Mouse (Mus musculus): ENCODE measurements around the gene Igsf3. TPM values are rescaled to one million over a fixed set of nuclear protein-coding genes. Genes with fewer than 3 reads are reported as not detected.
"Not testable (repeated sequence)": the region's sequence is repeated elsewhere in the genome, so short reads cannot be mapped to it uniquely, and the experiment has no call there.

The Igsf3 gene
- total RNA-seq, 2 experiments from 2014 or later = 15.4 to 20.3 TPM

GRCm38 (mm10) chr3:101401501-101401900, 24.6 kb downstream of the Igsf3 start:
- DNase-seq (ENCODE audit: low spot score in 2 of 2) = no peak

GRCm38 (mm10) chr3:101404620-101405415, 27.9 kb downstream of the Igsf3 start:
- no peak for DNase-seq (ENCODE audit: low spot score in 2 of 2)

GRCm38 (mm10) chr3:101405495-101405894, 28.6 kb downstream of the Igsf3 start:
- no peak for DNase-seq (ENCODE audit: low spot score in 2 of 2)

GRCm38 (mm10) chr3:101406097-101406496, 29.2 kb downstream of the Igsf3 start:
- DNase-seq (ENCODE audit: low spot score in 2 of 2) = no peak

- no peak for DNase-seq (ENCODE audit: low spot score in 2 of 2)
Measured at GRCm38 (mm10) chr3:101407568-101407967, 30.7 kb downstream of the Igsf3 start.

- no peak for DNase-seq (ENCODE audit: low spot score in 2 of 2)
Measured at GRCm38 (mm10) chr3:101408953-101409750, 32.3 kb downstream of the Igsf3 start.

- no peak for DNase-seq (ENCODE audit: low spot score in 2 of 2)
Measured at GRCm38 (mm10) chr3:101410202-101410601, 33.3 kb downstream of the Igsf3 start.

- DNase-seq (ENCODE audit: low spot score in 2 of 2) = no peak
Measured at GRCm38 (mm10) chr3:101410745-101411144, 33.9 kb downstream of the Igsf3 start.

- no peak for DNase-seq (ENCODE audit: low spot score in 2 of 2)
Measured at GRCm38 (mm10) chr3:101411626-101412025, 34.7 kb downstream of the Igsf3 start.

- DNase-seq (ENCODE audit: low spot score in 2 of 2) = no peak
Measured at GRCm38 (mm10) chr3:101412115-101412514, 35.2 kb downstream of the Igsf3 start.

- not testable (repeated sequence) for DNase-seq (ENCODE audit: low spot score in 2 of 2)
Measured at GRCm38 (mm10) chr3:101413013-101413412, 36.1 kb downstream of the Igsf3 start.

- DNase-seq (ENCODE audit: low spot score in 2 of 2) = no peak
Measured at GRCm38 (mm10) chr3:101418740-101419652, 42.1 kb downstream of the Igsf3 start.

- DNase-seq (ENCODE audit: low spot score in 2 of 2) = no peak
Measured at GRCm38 (mm10) chr3:101419653-101419994, 42.7 kb downstream of the Igsf3 start.

- DNase-seq (ENCODE audit: low spot score in 2 of 2) = no peak
Measured at GRCm38 (mm10) chr3:101423188-101423587, 46.3 kb downstream of the Igsf3 start.

GRCm38 (mm10) chr3:101424295-101424885, 47.5 kb downstream of the Igsf3 start:
- no peak for DNase-seq (ENCODE audit: low spot score in 2 of 2)

- no peak for DNase-seq (ENCODE audit: low spot score in 2 of 2)
Measured at GRCm38 (mm10) chr3:101429982-101430754, 53.3 kb downstream of the Igsf3 start.

- DNase-seq (ENCODE audit: low spot score in 2 of 2) = no peak
Measured at GRCm38 (mm10) chr3:101430755-101431115, 53.9 kb downstream of the Igsf3 start.

GRCm38 (mm10) chr3:101435672-101436071, 58.8 kb downstream of the Igsf3 start:
- DNase-seq (ENCODE audit: low spot score in 2 of 2) = no peak

- DNase-seq (ENCODE audit: low spot score in 2 of 2) = no peak
Measured at GRCm38 (mm10) chr3:101436469-101436868, 59.6 kb downstream of the Igsf3 start.

GRCm38 (mm10) chr3:101437021-101437563, 60.2 kb downstream of the Igsf3 start:
- no peak for DNase-seq (ENCODE audit: low spot score in 2 of 2)
